Mouse (Mus musculus) embryonic facial prominence, embryonic 14.5 days (tissue): ENCODE results near the gene Vmn1r229. TPM values are rescaled to one million over a fixed set of nuclear protein-coding genes. Genes with fewer than 3 reads are reported as not detected.

Experiments used
- ATAC-seq: fragments of 200-750 bp; cut with Nextera tagmentation; 2 replicates; pipeline ENCODE4 v1.8.0; 2017; ENCODE audit warnings: low read depth, moderate number of reproducible peaks, moderate TSS enrichment
- DNase-seq: peaks from one replicate; pipeline ENCODE4 v3.0.0-alpha.2; 2015; ENCODE audit warnings: low spot score
- H3K27ac ChIP-seq: fragments of 300-500 bp; sonication (generic); replicated peaks from 2 replicates; pipeline ENCODE4 v1.5.1; 2014; ENCODE audit warnings: low read depth, mild to moderate bottlenecking, low read length, moderate library complexity
- H3K27me3 ChIP-seq: fragments of 300-500 bp; sonication (generic); replicated peaks from 2 replicates; pipeline ENCODE4 v1.6.1; 2014; ENCODE audit warnings: low read length; ENCODE audit not compliant: control insufficient read depth, insufficient read depth
- H3K36me3 ChIP-seq: fragments of 300-500 bp; sonication (generic); 2 replicates; pipeline ENCODE4 v1.6.1; 2014; ENCODE audit warnings: low read length, mixed read lengths; ENCODE audit not compliant: control insufficient read depth, insufficient read depth
- H3K4me1 ChIP-seq: fragments of 300-500 bp; sonication (generic); 2 replicates; pipeline ENCODE4 v1.6.1; 2014; ENCODE audit warnings: antibody characterized with exemption, low read length; ENCODE audit not compliant: control insufficient read depth, insufficient read depth
- H3K4me2 ChIP-seq: fragments of 300-500 bp; sonication (generic); 2 replicates; pipeline ENCODE4 v1.6.1; 2014; ENCODE audit warnings: low read depth, mild to moderate bottlenecking, low read length, moderate library complexity, mixed read lengths
- H3K4me3 ChIP-seq: fragments of 300-500 bp; sonication (generic); 2 replicates; pipeline ENCODE4 v1.5.1; 2014; ENCODE audit warnings: low read depth, mild to moderate bottlenecking, low read length
- H3K9ac ChIP-seq: fragments of 300-500 bp; sonication (generic); 2 replicates; pipeline ENCODE4 v1.6.1; 2014; ENCODE audit warnings: low read depth, mild to moderate bottlenecking, low read length, moderate library complexity, mixed read lengths
- H3K9me3 ChIP-seq: fragments of 300-500 bp; sonication (generic); 2 replicates; pipeline ENCODE4 v1.6.1; 2016; ENCODE audit warnings: low read length; ENCODE audit not compliant: control insufficient read depth
- WGBS: fragments of 180-500 bp; shearing (Covaris S2); extraction: QIAGEN DNeasy Blood & Tissue Kit; methylation state at CpG from one replicate; pipeline ENCODE4 v1.1.7; 2014; 5-methylcytosine and 5-hydroxymethylcytosine counted together
- polyA plus RNA-seq: library from polyadenylated mRNA; unstranded; fragments of >200 nt; fragmentation: Nextera tagmentation; extraction: Ambion mirVana; gene quantifications from 2 replicates; pipeline ENCODE4 v1.2.1, GENCODE M21; 2014

Vmn1r229 gene
- polyA plus RNA-seq: 0.07 TPM in 1 of 2 replicates, not detected in the other

DNA sequence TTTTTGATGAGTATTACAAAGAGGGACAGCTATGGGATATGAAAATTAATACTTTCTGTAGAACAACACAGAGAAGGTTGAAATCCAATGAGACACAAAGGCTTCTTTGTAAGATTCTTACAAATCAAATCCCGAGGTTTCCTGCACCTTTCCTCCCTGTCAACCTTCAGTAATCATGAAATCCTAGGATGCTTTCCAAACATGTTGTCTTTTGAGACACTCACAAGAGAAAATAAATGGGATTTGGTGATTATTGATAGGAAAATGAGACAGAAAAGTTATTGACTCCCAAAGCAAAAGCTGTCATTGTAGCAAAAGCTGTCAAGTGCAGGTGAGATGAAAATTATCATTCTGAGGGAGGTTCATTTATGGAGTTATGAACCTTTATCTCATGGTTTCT lies at the start of gene Vmn1r229:
Vmn1r229 (plus strand) TSS at position 301 of the 400 bp plus-strand sequence.
- WGBS: 58% methylated on average over 1 of the region's 1 CpGs
- Histone ChIP-seq H3K4me2 (no peak within 1 kb of the TSS), H3K4me3 (no peak within 1 kb of the TSS), H3K9me3 (no peaks in the 10 kb centered on the region), H3K9ac (no peak within 1 kb of the TSS), H3K27ac (no peak within 1 kb of the TSS), H3K4me1 (no peaks in the 10 kb centered on the region), H3K27me3 (no peaks in the 10 kb centered on the region), H3K36me3 (no peaks in the 10 kb centered on the region)
- ATAC-seq (no peak), DNase-seq (no peak)

DNA sequence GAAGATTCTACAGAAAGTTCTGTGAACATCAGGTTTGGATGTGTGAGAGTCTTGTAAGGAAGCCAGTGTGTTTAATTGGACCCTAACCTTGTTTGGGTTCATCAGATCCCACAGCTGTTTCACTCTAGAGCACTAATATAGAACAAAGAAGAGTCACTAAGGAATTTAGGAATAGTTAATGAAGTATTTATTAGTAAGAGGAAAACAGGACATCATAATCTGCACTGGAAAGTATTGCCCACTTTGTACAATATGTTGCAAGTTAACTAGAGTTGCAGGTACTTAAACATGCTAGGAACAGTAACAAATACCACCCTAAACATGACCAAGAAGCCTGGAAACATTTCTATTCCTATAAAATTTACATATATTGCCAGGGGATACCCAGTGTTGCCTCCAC lies 25.3 kb upstream of the Vmn1r229 start, which contains the start of gene Vmn1r228:
Vmn1r228 (minus strand) TSS at position 101 of the 400 bp plus-strand sequence.
- Histone ChIP-seq H3K9me3 (0 out of 2 replicates have a peak, but pooled peaks cover 9% of the 10 kb centered on the region), H3K27ac (no peak within 1 kb of the TSS), H3K4me2 (no peak within 1 kb of the TSS), H3K36me3 (no peaks in the 10 kb centered on the region), H3K9ac (no peak within 1 kb of the TSS), H3K27me3 (no peaks in the 10 kb centered on the region), H3K4me3 (no peak within 1 kb of the TSS), H3K4me1 (no peaks in the 10 kb centered on the region)
- ATAC-seq (no peak), DNase-seq (no peak)

DNA sequence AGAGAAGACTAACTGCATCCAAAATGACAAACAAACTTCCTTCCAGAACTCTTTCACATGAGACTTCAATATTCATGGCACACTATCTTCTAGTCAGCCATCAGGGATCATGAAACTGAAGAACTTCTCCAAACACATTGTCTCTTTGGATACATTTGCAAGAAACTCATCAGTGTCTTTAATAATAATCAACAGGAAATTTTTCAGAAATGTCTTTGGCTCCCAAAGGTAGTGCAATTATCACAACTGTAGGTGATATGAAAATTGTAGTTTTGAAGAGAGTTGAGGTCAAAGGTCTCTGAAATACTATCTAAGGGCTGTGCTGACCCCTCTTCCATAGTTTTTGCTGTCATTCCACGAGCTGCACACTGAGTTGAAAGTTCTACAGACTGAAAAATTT lies 28.8 kb downstream of the Vmn1r229 start, which contains the start of gene Vmn1r230:
Vmn1r230 (plus strand) TSS at position 301 of the 400 bp plus-strand sequence.
- Histone ChIP-seq H3K27me3 (no peaks in the 10 kb centered on the region), H3K27ac (no peak within 1 kb of the TSS), H3K4me3 (no peak within 1 kb of the TSS), H3K36me3 (no peaks in the 10 kb centered on the region), H3K9me3 (0 out of 2 replicates have a peak, but pooled peaks cover 3% of the 10 kb centered on the region), H3K4me1 (no peaks in the 10 kb centered on the region), H3K4me2 (no peak within 1 kb of the TSS), H3K9ac (no peak within 1 kb of the TSS)
- 6% methylated on average over 1 of the region's 1 CpGs for WGBS
- DNase-seq: no peak
- ATAC-seq: no peak

Other genes with a start within 250 kb of the Vmn1r229 start
- gene Vmn2r109, start 246.8 kb upstream of the Vmn1r229 start, polyA plus RNA-seq: not detected in 2 replicates
- gene Vmn2r110, start 215.1 kb upstream of the Vmn1r229 start, polyA plus RNA-seq: 0.03 and 0.05 TPM in 2 replicates
- gene Fpr-rs3, start 186.7 kb upstream of the Vmn1r229 start, polyA plus RNA-seq: not detected in 2 replicates
- not detected in 2 replicates for gene Vmn1r226, start 128.7 kb upstream of the Vmn1r229 start, polyA plus RNA-seq
- not detected in 2 replicates for gene Vmn1r227, start 81.7 kb upstream of the Vmn1r229 start, polyA plus RNA-seq
- not detected in 2 replicates for gene Vmn1r228, start 25.4 kb upstream of the Vmn1r229 start, polyA plus RNA-seq
- gene Vmn1r230, start 28.9 kb downstream of the Vmn1r229 start, polyA plus RNA-seq: not detected in 2 replicates
- not detected in 2 replicates for gene Vmn1r231, start 93.5 kb downstream of the Vmn1r229 start, polyA plus RNA-seq
- gene Vmn1r232, start 108.2 kb downstream of the Vmn1r229 start, polyA plus RNA-seq: not detected in 2 replicates
- 335 and 378 TPM in 2 replicates for gene Ppp2r1a, start 133.8 kb downstream of the Vmn1r229 start, polyA plus RNA-seq
- not detected in 2 replicates for gene Vmn1r233, start 184.9 kb downstream of the Vmn1r229 start, polyA plus RNA-seq
- 15.2 and 18.5 TPM in 2 replicates for gene Zfp160, start 197.3 kb downstream of the Vmn1r229 start, polyA plus RNA-seq